Comparison of ENCODE assay signal across 9 mouse cellular contexts in genomic region chr15:102698193-102698592, GRCm38 (mm10). TPM values are rescaled to one million over a fixed set of nuclear protein-coding genes. Genes with fewer than 3 reads are reported as not detected.
DNase-seq lines count a peak whose midpoint lies in the region; ATAC-seq lines count a peak whose summit lies in the region.
"Had no signal": no experiment of that assay in that cellular context is flagged by ENCODE, and none has a peak within 500 bp of the region (broad histone marks: within the 10 kb centered on the region; RNA-seq: fewer than 3 reads in every experiment).

No protein-coding gene starts in this region.

- no peak; the same call in 1 of the 2 replicates for ATAC-seq in forebrain, embryonic 12.5 days (ENCODE audit: low FRiP score)
- peak; percentile 25; the same call in 1 of the 2 replicates for ATAC-seq in forebrain, embryonic 14.5 days
- peak; percentile 37 for ATAC-seq in hindbrain, embryonic 16.5 days

- H3K36me3 ChIP-seq in forebrain, embryonic 10.5 days (replicated peaks), result no peaks in the 10 kb centered on the region
- no peaks in the 10 kb centered on the region for H3K36me3 ChIP-seq in forebrain, embryonic 12.5 days (replicated peaks)
- no peaks in the 10 kb centered on the region for H3K36me3 ChIP-seq in forebrain, embryonic 14.5 days (ENCODE audit: control insufficient read depth, insufficient read depth, low read length)
- no peaks in the 10 kb centered on the region for H3K36me3 ChIP-seq in hindbrain, embryonic 16.5 days (ENCODE audit: control insufficient read depth, insufficient read depth, low read length)
- H3K36me3 ChIP-seq: limb, embryonic 12.5 days had no signal

- 2% methylated on average over 11 of the region's 11 CpGs for WGBS in forebrain, embryonic 10.5 days
- 3% methylated on average over 11 of the region's 11 CpGs for WGBS in forebrain, embryonic 12.5 days
- 1% methylated on average over 11 of the region's 11 CpGs for WGBS in forebrain, embryonic 14.5 days
- 5% methylated on average over 11 of the region's 11 CpGs for WGBS in hindbrain, embryonic 16.5 days

- no peak overlapping the region for H3K27ac ChIP-seq in forebrain, embryonic 10.5 days
- no peak overlapping the region for H3K27ac ChIP-seq in forebrain, embryonic 12.5 days
- H3K27ac ChIP-seq in forebrain, embryonic 14.5 days (ENCODE audit: low read depth, low read length), result no peak overlapping the region
- H3K27ac ChIP-seq in hindbrain, embryonic 16.5 days (ENCODE audit: low read depth, low read length), result no peak overlapping the region
- H3K27ac ChIP-seq: limb, embryonic 12.5 days had no signal

- peak; percentile 72 for DNase-seq in forebrain, embryonic 10.5 days (ENCODE audit: extremely low spot score, low spot score)
- peak; percentile 82 for DNase-seq in brain, adult 2 months (ENCODE audit: low read depth, low spot score)
- peak; percentile 80 for DNase-seq in forebrain, embryonic 14.5 days (ENCODE audit: low spot score)
- peak; percentile 89 to 92 for DNase-seq in left cerebral cortex, adult 18-20 months (ENCODE audit: low spot score in 2 of 2)
- DNase-seq in mesoderm, embryonic 11.5 days (ENCODE audit: low read depth, low spot score), result peak; percentile 80
- DNase-seq in spleen, postnatal 10 days (ENCODE audit: low spot score in 2 of 2), result peak; percentile 37 to 74

- peaks cover 98% of the 10 kb centered on the region for H3K27me3 ChIP-seq in forebrain, embryonic 10.5 days (ENCODE audit: poor library complexity, severe bottlenecking)
- peaks cover 81% of the 10 kb centered on the region for H3K27me3 ChIP-seq in forebrain, embryonic 12.5 days
- H3K27me3 ChIP-seq in forebrain, embryonic 14.5 days (replicated peaks; ENCODE audit: control insufficient read depth, insufficient read depth, low read length), result peaks cover 48% of the 10 kb centered on the region
- peaks cover 23% of the 10 kb centered on the region for H3K27me3 ChIP-seq in hindbrain, embryonic 16.5 days (replicated peaks; ENCODE audit: control insufficient read depth, insufficient read depth, low read length)

- H3K9ac ChIP-seq in forebrain, embryonic 12.5 days, result no peak overlapping the region
- no peak overlapping the region for H3K9ac ChIP-seq in forebrain, embryonic 14.5 days (ENCODE audit: low read length)
- no peak overlapping the region for H3K9ac ChIP-seq in hindbrain, embryonic 16.5 days (ENCODE audit: low read depth, low read length)
- H3K9ac ChIP-seq: limb, embryonic 12.5 days had no signal

- H3K4me3 ChIP-seq in forebrain, embryonic 10.5 days, result no peak overlapping the region
- no peak overlapping the region for H3K4me3 ChIP-seq in forebrain, embryonic 12.5 days (replicated peaks)
- H3K4me3 ChIP-seq in forebrain, embryonic 14.5 days (ENCODE audit: low read depth, low read length), result no peak overlapping the region
- no peak overlapping the region for H3K4me3 ChIP-seq in hindbrain, embryonic 16.5 days (ENCODE audit: low read length)
- H3K4me3 ChIP-seq: limb, embryonic 12.5 days had no signal

- no peaks in the 10 kb centered on the region for H3K9me3 ChIP-seq in forebrain, embryonic 10.5 days
- no peaks in the 10 kb centered on the region for H3K9me3 ChIP-seq in forebrain, embryonic 12.5 days
- H3K9me3 ChIP-seq in forebrain, embryonic 14.5 days (replicated peaks; ENCODE audit: control insufficient read depth, low read length), result no peaks in the 10 kb centered on the region
- H3K9me3 ChIP-seq in hindbrain, embryonic 16.5 days (ENCODE audit: control insufficient read depth, low read length), result no peaks in the 10 kb centered on the region
- H3K9me3 ChIP-seq: limb, embryonic 12.5 days had no signal

- H3K4me2 ChIP-seq in forebrain, embryonic 12.5 days, result no peak overlapping the region
- H3K4me2 ChIP-seq in forebrain, embryonic 14.5 days (ENCODE audit: low read length), result no peak overlapping the region
- H3K4me2 ChIP-seq in hindbrain, embryonic 16.5 days (ENCODE audit: low read length), result no peak overlapping the region
- H3K4me2 ChIP-seq: limb, embryonic 12.5 days had no signal

- H3K4me1 ChIP-seq in forebrain, embryonic 10.5 days, result peaks cover 33% of the 10 kb centered on the region
- peaks cover 29% of the 10 kb centered on the region for H3K4me1 ChIP-seq in forebrain, embryonic 12.5 days
- H3K4me1 ChIP-seq in forebrain, embryonic 14.5 days (ENCODE audit: control insufficient read depth, insufficient read depth, low read length), result peaks cover 9% of the 10 kb centered on the region
- H3K4me1 ChIP-seq in hindbrain, embryonic 16.5 days (ENCODE audit: control insufficient read depth, insufficient read depth, low read depth, low read length), result peaks cover 12% of the 10 kb centered on the region

RNA-seq across cellular contexts. Expression of gene Calcoco1, which starts 23.8 kb away (rescaled TPM):
- 21.9 and 24.0 TPM in 2 replicates for polyA plus RNA-seq in forebrain, embryonic 10.5 days (2016; fragmentation: Nextera tagmentation; extraction: Ambion mirVana)
- 38.8 and 42.7 TPM in 2 replicates for polyA plus RNA-seq in forebrain, embryonic 12.5 days (2016; fragmentation: Nextera tagmentation; extraction: Ambion mirVana)
- 48.2 and 61.2 TPM in 2 replicates for polyA plus RNA-seq in forebrain, embryonic 14.5 days (2014; fragmentation: Nextera tagmentation; extraction: Ambion mirVana)
- polyA plus RNA-seq in hindbrain, embryonic 16.5 days (2015; fragmentation: Nextera tagmentation; extraction: Ambion mirVana), result 34.6 and 40.9 TPM in 2 replicates
- 10 to 100 TPM; 75.1 to 75.6 TPM for total RNA-seq in left cerebral cortex, adult 18-20 months (2021)

RNA-seq across cellular contexts. Expression of gene Atp5g2, which starts 26.0 kb away (rescaled TPM):
- polyA plus RNA-seq in forebrain, embryonic 10.5 days (2016; fragmentation: Nextera tagmentation; extraction: Ambion mirVana), result 65.1 and 69.2 TPM in 2 replicates
- 67.4 and 67.5 TPM in 2 replicates for polyA plus RNA-seq in forebrain, embryonic 12.5 days (2016; fragmentation: Nextera tagmentation; extraction: Ambion mirVana)
- 62.4 and 88.3 TPM in 2 replicates for polyA plus RNA-seq in forebrain, embryonic 14.5 days (2014; fragmentation: Nextera tagmentation; extraction: Ambion mirVana)
- polyA plus RNA-seq in hindbrain, embryonic 16.5 days (2015; fragmentation: Nextera tagmentation; extraction: Ambion mirVana), result 41.0 and 50.2 TPM in 2 replicates
- total RNA-seq in left cerebral cortex, adult 18-20 months (2021), result 10 to 100 TPM in 1 of 2 experiments, 1 to 10 TPM in 1; 7.8 to 11.6 TPM
